10 mouse cellular contexts compared by ENCODE assay signal in genomic region chr11:69729063-69729462, GRCm38 (mm10). TPM values are rescaled to one million over a fixed set of nuclear protein-coding genes. Genes with fewer than 3 reads are reported as not detected.
DNase-seq lines count a peak whose midpoint lies in the region; ATAC-seq and TF ChIP-seq lines count a peak whose summit lies in the region.
"Had no signal": no experiment of that assay in that cellular context is flagged by ENCODE, and none has a peak within 500 bp of the region (broad histone marks: within the 10 kb centered on the region; RNA-seq: fewer than 3 reads in every experiment).

No protein-coding gene starts in this region.

- H3K4me2 ChIP-seq in midbrain, postnatal 0 days (ENCODE audit: low read depth, low read length, poor library complexity, severe bottlenecking): no peak overlapping the region
- H3K4me2 ChIP-seq in midbrain, embryonic 15.5 days: no peak overlapping the region

- no peak overlapping the region for H3K9ac ChIP-seq in midbrain, postnatal 0 days (replicated peaks; ENCODE audit: low read length, poor library complexity, severe bottlenecking)
- no peak overlapping the region for H3K9ac ChIP-seq in midbrain, embryonic 15.5 days

- peak; percentile 45 to 53 for DNase-seq in cerebellum, adult 2 months
- peak; percentile 24 for DNase-seq in midbrain, postnatal 0 days (ENCODE audit: low spot score)
- peak; percentile 69 for DNase-seq in cerebellum, adult 9-10 months
- DNase-seq in heart, postnatal 36 days: peak; percentile 49 to 70
- DNase-seq in lung, postnatal 36 days: peak; percentile 88
- peak; percentile 73 for DNase-seq in testis, postnatal 10 days (ENCODE audit: low spot score)

- intact Hi-C loops in heart, postnatal 36 days (cut with DNase I): no loop called here

- H3K27me3 ChIP-seq in cerebellum, adult 2 months (ENCODE audit: control insufficient read depth, insufficient read depth, low read length): no peaks in the 10 kb centered on the region; the same call in 1 of the 2 replicates
- H3K27me3 ChIP-seq in midbrain, postnatal 0 days (ENCODE audit: insufficient read depth, low read length): no peaks in the 10 kb centered on the region
- H3K27me3 ChIP-seq in midbrain, embryonic 15.5 days (replicated peaks): no peaks in the 10 kb centered on the region

- peak; percentile 49; the same call in 1 of the 2 replicates for TF ChIP-seq CTCF in cerebellum, adult 2 months (IDR thresholded peaks at IDR 0.05; ENCODE audit: borderline replicate concordance, insufficient read depth, low read depth, low read length)
- peak; percentile 50 for TF ChIP-seq CTCF in midbrain, postnatal 0 days (IDR thresholded peaks at IDR 0.05)

- H3K4me3 ChIP-seq in cerebellum, adult 2 months (replicated peaks; ENCODE audit: insufficient read depth, low read depth, low read length): no peak overlapping the region
- H3K4me3 ChIP-seq in midbrain, postnatal 0 days (ENCODE audit: low read depth, low read length): no peak overlapping the region
- H3K4me3 ChIP-seq in midbrain, embryonic 15.5 days: no peak overlapping the region

- 34% methylated on average over 3 of the region's 3 CpGs for WGBS in cerebellum, adult 2 months
- WGBS in midbrain, postnatal 0 days: 19% methylated on average over 3 of the region's 3 CpGs
- WGBS in midbrain, embryonic 15.5 days: 16% methylated on average over 3 of the region's 3 CpGs

- ATAC-seq in cerebellum, adult (ENCODE audit: insufficient number of reproducible peaks, low FRiP score, low TSS enrichment): no peak
- ATAC-seq in midbrain, postnatal 0 days (ENCODE audit: low FRiP score): no peak
- ATAC-seq in midbrain, embryonic 15.5 days (replicated peaks): no peak

- H3K4me1 ChIP-seq in cerebellum, adult 2 months (ENCODE audit: control insufficient read depth, insufficient read depth, low read length): no peaks in the 10 kb centered on the region
- H3K4me1 ChIP-seq in midbrain, postnatal 0 days (ENCODE audit: insufficient read depth, low read length): no peaks in the 10 kb centered on the region
- no peaks in the 10 kb centered on the region for H3K4me1 ChIP-seq in midbrain, embryonic 15.5 days

- H3K36me3 ChIP-seq in midbrain, postnatal 0 days (ENCODE audit: insufficient read depth, low read length): peaks cover 2% of the 10 kb centered on the region
- H3K36me3 ChIP-seq in midbrain, embryonic 15.5 days (replicated peaks): peaks cover 6% of the 10 kb centered on the region

- H3K27ac ChIP-seq in cerebellum, adult 2 months (ENCODE audit: insufficient read depth, low read length): no peak overlapping the region
- no peak overlapping the region for H3K27ac ChIP-seq in midbrain, postnatal 0 days (ENCODE audit: low read depth, low read length)
- H3K27ac ChIP-seq in midbrain, embryonic 15.5 days: no peak overlapping the region

- TF ChIP-seq POLR2A in cerebellum, adult 2 months (IDR thresholded peaks at IDR 0.05; ENCODE audit: borderline replicate concordance, insufficient read depth, low read length): no peak

- no peaks in the 10 kb centered on the region for H3K9me3 ChIP-seq in midbrain, postnatal 0 days (ENCODE audit: low read length)
- H3K9me3 ChIP-seq in midbrain, embryonic 15.5 days: no peaks in the 10 kb centered on the region

RNA-seq across cellular contexts. Expression of gene Polr2a, which starts 29.4 kb away (rescaled TPM):
- 35.3 and 42.3 TPM in 2 replicates for polyA plus RNA-seq in cerebellum, adult 2 months (2012; rRNA removed)
- 16.9 and 25.1 TPM in 2 replicates for total RNA-seq in midbrain, postnatal 0 days (2014; rRNA removed)
- polyA plus RNA-seq in midbrain, postnatal 0 days (2015; fragmentation: Nextera tagmentation; extraction: Ambion mirVana): 9.0 and 10.2 TPM in 2 replicates
- polyA plus RNA-seq in midbrain, embryonic 15.5 days (2015; fragmentation: Nextera tagmentation; extraction: Ambion mirVana): 15.9 and 17.4 TPM in 2 replicates
- 10 to 100 TPM; 30.1 to 35.4 TPM for total RNA-seq in heart, postnatal 36 days (2021)

RNA-seq across cellular contexts. Expression of gene Slc35g3, which starts 32.7 kb away (rescaled TPM):
- not detected in 2 replicates for polyA plus RNA-seq in cerebellum, adult 2 months (2012; rRNA removed)
- total RNA-seq in midbrain, postnatal 0 days (2014; rRNA removed): not detected in 2 replicates
- polyA plus RNA-seq in midbrain, postnatal 0 days (2015; fragmentation: Nextera tagmentation; extraction: Ambion mirVana): 0.23 and 0.26 TPM in 2 replicates
- 0.17 and 0.26 TPM in 2 replicates for polyA plus RNA-seq in midbrain, embryonic 15.5 days (2015; fragmentation: Nextera tagmentation; extraction: Ambion mirVana)
- not detected for total RNA-seq in heart, postnatal 36 days (2021)
- total RNA-seq: layer of hippocampus, adult 8-10 months had no signal
- polyA plus RNA-seq: stomach, embryonic 14.5 days had no signal

RNA-seq across cellular contexts. Expression of gene Tnfsfm13, which starts 33.2 kb away (rescaled TPM):
- 3.3 and 4.2 TPM in 2 replicates for polyA plus RNA-seq in cerebellum, adult 2 months (2012; rRNA removed)
- total RNA-seq in midbrain, postnatal 0 days (2014; rRNA removed): 1.3 and 1.8 TPM in 2 replicates
- 1.2 and 1.9 TPM in 2 replicates for polyA plus RNA-seq in midbrain, postnatal 0 days (2015; fragmentation: Nextera tagmentation; extraction: Ambion mirVana)
- polyA plus RNA-seq in midbrain, embryonic 15.5 days (2015; fragmentation: Nextera tagmentation; extraction: Ambion mirVana): 1.2 and 1.8 TPM in 2 replicates
- total RNA-seq in heart, postnatal 36 days (2021): 1 to 10 TPM; 4.4 to 4.6 TPM

RNA-seq across cellular contexts. Expression of gene Tnfsf12, which starts 33.4 kb away (rescaled TPM):
- polyA plus RNA-seq in cerebellum, adult 2 months (2012; rRNA removed): 31.2 and 35.3 TPM in 2 replicates
- total RNA-seq in midbrain, postnatal 0 days (2014; rRNA removed): 4.7 and 6.2 TPM in 2 replicates
- 4.3 and 4.5 TPM in 2 replicates for polyA plus RNA-seq in midbrain, postnatal 0 days (2015; fragmentation: Nextera tagmentation; extraction: Ambion mirVana)
- 2.0 and 2.4 TPM in 2 replicates for polyA plus RNA-seq in midbrain, embryonic 15.5 days (2015; fragmentation: Nextera tagmentation; extraction: Ambion mirVana)
- total RNA-seq in heart, postnatal 36 days (2021): 10 to 100 TPM; 16.3 to 21.0 TPM

RNA-seq across cellular contexts. Expression of gene Zbtb4, which starts 36.6 kb away (rescaled TPM):
- 69.8 and 71.1 TPM in 2 replicates for polyA plus RNA-seq in cerebellum, adult 2 months (2012; rRNA removed)
- total RNA-seq in midbrain, postnatal 0 days (2014; rRNA removed): 31.5 and 34.3 TPM in 2 replicates
- polyA plus RNA-seq in midbrain, postnatal 0 days (2015; fragmentation: Nextera tagmentation; extraction: Ambion mirVana): 4.4 and 5.0 TPM in 2 replicates
- polyA plus RNA-seq in midbrain, embryonic 15.5 days (2015; fragmentation: Nextera tagmentation; extraction: Ambion mirVana): 4.1 and 4.3 TPM in 2 replicates
- 10 to 100 TPM; 39.0 to 43.1 TPM for total RNA-seq in heart, postnatal 36 days (2021)

Comparison
In these comparisons a context has a peak if more than half of its experiments do, and no peak if none do; other contexts are left out.
1. DNase-seq: peak in every context shown above with its lines; median percentile 88 in lung, postnatal 36 days; 73 in testis, postnatal 10 days; 69 in cerebellum, adult 9-10 months; 60 in heart, postnatal 36 days; 49 in cerebellum, adult 2 months; 24 in midbrain, postnatal 0 days.